Mouse (Mus musculus) adrenal gland, adult 10 weeks (tissue): ENCODE data around the gene Gm7298. TPM values are rescaled to one million over a fixed set of nuclear protein-coding genes. Genes with fewer than 3 reads are reported as not detected.

ENCODE experiments used
- polyA plus RNA-seq: library from polyadenylated mRNA; stranded (reverse); fragments of 350-450 nt; fragmentation: Illumina TruSeq; extraction: RNeasy Lipid Tissue Mini Kit (QIAGEN cat#74804); gene quantifications from one replicate; pipeline ENCODE4 v1.2.3, GENCODE M21; 2014; ENCODE audit warnings: low read depth, low replicate concordance

Gene Gm7298
- polyA plus RNA-seq, result 1.8 TPM

GRCm38 (mm10) chr6:121732632-121733031 lies at the start of gene Gm7298:
Gene Gm7298 (plus strand): TSS chr6:121732932.

GRCm38 (mm10) chr6:121838271-121838670 lies 105.5 kb downstream of the Gm7298 start, which contains the start of gene Mug1:
Gene Mug1 (plus strand): TSS chr6:121838541.

Other genes starting within 250 kb of the Gm7298 start
- 10.3 TPM for gene A2m, start 97.6 kb upstream of the Gm7298 start, polyA plus RNA-seq
- gene Mug1, start 105.6 kb downstream of the Gm7298 start, polyA plus RNA-seq, result 0.64 TPM